Mouse (Mus musculus): ENCODE data around the gene Tm2d1.

DNA sequence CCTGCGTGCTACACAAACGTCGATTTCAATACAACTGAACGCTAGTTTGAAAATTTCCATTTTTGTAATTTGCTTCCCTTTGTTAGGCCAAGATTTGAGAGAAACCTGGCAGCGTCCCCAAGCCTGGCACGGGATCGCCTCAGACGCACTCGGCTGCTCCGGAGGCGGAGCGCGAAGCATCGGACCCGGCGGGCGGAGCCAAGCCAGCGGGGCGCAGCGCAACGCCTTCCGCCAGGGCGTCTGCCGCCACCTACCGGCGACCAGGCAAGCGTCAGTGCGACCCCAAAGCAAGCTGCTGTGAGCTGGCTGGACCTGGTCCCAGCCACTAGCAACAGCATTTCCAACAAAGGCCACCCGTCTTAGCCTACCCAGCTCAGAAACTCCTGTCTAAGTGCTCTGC, 60.9 kb downstream of the Tm2d1 start:
- peak; percentile 81 for TF ChIP-seq CTCF (IDR thresholded peaks at IDR 0.05; ENCODE audit: extremely low read depth, insufficient read depth, low read length)
- peak; percentile 59; the same call in 1 of the 2 replicates for TF ChIP-seq POLR2A (IDR thresholded peaks at IDR 0.05; ENCODE audit: extremely low read depth, insufficient read depth, low read length)
